Mouse (Mus musculus): ENCODE measurements around the gene Gm37240. TPM values are rescaled to one million over a fixed set of nuclear protein-coding genes. Genes with fewer than 3 reads are reported as not detected.

Gene Gm37240
- polyA plus RNA-seq, 1 experiment, result 0.91 TPM

GRCm38 (mm10) chr3:85318256-85318655 is 569.1 kb downstream of the Gm37240 start:
- Histone ChIP-seq H3K9ac (ENCODE audit: low read depth, poor library complexity, severe bottlenecking) (no peak overlapping the region), H3K27ac (ENCODE audit: insufficient read depth, low read length) (no peak overlapping the region), H3K4me1 (ENCODE audit: control insufficient read depth, insufficient read depth, low read length) (no peaks in the 10 kb centered on the region), H3K4me3 (ENCODE audit: low read depth, low read length) (no peak overlapping the region), H3K27me3 (ENCODE audit: control insufficient read depth, insufficient read depth, low read length, poor library complexity, severe bottlenecking) (0 out of 2 replicates have a peak, but pooled peaks cover 1% of the 10 kb centered on the region), H3K36me3 (ENCODE audit: control insufficient read depth, insufficient read depth, low read length, poor library complexity, severe bottlenecking) (no peaks in the 10 kb centered on the region), H3K9me3 (replicated peaks; ENCODE audit: control insufficient read depth, insufficient read depth, low read length, poor library complexity, severe bottlenecking) (no peaks in the 10 kb centered on the region)
- TF ChIP-seq EP300 (IDR thresholded peaks at IDR 0.05; ENCODE audit: insufficient read depth, low read depth, low read length) (no peak), CTCF (IDR thresholded peaks at IDR 0.05; ENCODE audit: low read depth, low read length) (no peak), POLR2A (IDR thresholded peaks at IDR 0.05; ENCODE audit: insufficient read depth, low read length) (no peak)

DNA sequence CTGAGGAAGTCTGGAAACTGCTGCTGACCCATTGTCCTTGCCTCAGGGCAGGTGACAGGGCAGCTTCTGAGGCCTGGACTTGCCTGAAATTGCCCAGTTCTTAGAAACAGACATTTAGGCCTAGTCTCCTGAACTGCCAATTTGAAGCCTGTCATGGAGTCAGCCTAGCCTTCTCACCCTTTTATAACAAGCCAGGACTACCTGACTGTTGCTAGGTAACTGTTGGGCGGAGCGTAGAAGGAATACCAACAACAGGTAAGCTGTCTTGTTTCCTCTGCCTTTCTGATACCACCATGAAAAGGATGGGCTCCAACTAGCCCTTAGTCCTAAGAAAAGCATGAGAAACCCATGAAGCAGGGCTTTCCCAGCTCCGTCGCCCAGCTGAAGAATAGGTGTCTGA is 570.0 kb downstream of the Gm37240 start:
- no peak overlapping the region for H3K27ac ChIP-seq (ENCODE audit: insufficient read depth, low read length)
- H3K27me3 ChIP-seq (ENCODE audit: control insufficient read depth, insufficient read depth, low read length, poor library complexity, severe bottlenecking), result 0 out of 2 replicates have a peak, but pooled peaks cover 1% of the 10 kb centered on the region
- no peaks in the 10 kb centered on the region for H3K4me1 ChIP-seq (ENCODE audit: control insufficient read depth, insufficient read depth, low read length)
- no peak overlapping the region for H3K4me3 ChIP-seq (ENCODE audit: low read depth, low read length)
- TF ChIP-seq EP300 (IDR thresholded peaks at IDR 0.05; ENCODE audit: insufficient read depth, low read depth, low read length), result no peak
- no peak for TF ChIP-seq CTCF (IDR thresholded peaks at IDR 0.05; ENCODE audit: low read depth, low read length)
- no peak for TF ChIP-seq POLR2A (IDR thresholded peaks at IDR 0.05; ENCODE audit: insufficient read depth, low read length)
- H3K9ac ChIP-seq (ENCODE audit: low read depth, poor library complexity, severe bottlenecking), result no peak overlapping the region
- H3K9me3 ChIP-seq (replicated peaks; ENCODE audit: control insufficient read depth, insufficient read depth, low read length, poor library complexity, severe bottlenecking), result no peaks in the 10 kb centered on the region
- no peaks in the 10 kb centered on the region for H3K36me3 ChIP-seq (ENCODE audit: control insufficient read depth, insufficient read depth, low read length, poor library complexity, severe bottlenecking)

GRCm38 (mm10) chr3:85314961-85315360 is 572.4 kb downstream of the Gm37240 start:
- H3K4me3 ChIP-seq (ENCODE audit: low read depth, low read length), result no peak overlapping the region

GRCm38 (mm10) chr3:85313646-85314255 is 573.6 kb downstream of the Gm37240 start:
- Histone ChIP-seq H3K36me3 (ENCODE audit: control insufficient read depth, insufficient read depth, low read length, poor library complexity, severe bottlenecking) (no peaks in the 10 kb centered on the region), H3K9me3 (replicated peaks; ENCODE audit: control insufficient read depth, insufficient read depth, low read length, poor library complexity, severe bottlenecking) (no peaks in the 10 kb centered on the region), H3K27me3 (ENCODE audit: control insufficient read depth, insufficient read depth, low read length, poor library complexity, severe bottlenecking) (no peaks in the 10 kb centered on the region), H3K9ac (ENCODE audit: low read depth, poor library complexity, severe bottlenecking) (no peak overlapping the region), H3K4me1 (ENCODE audit: control insufficient read depth, insufficient read depth, low read length) (no peaks in the 10 kb centered on the region), H3K27ac (ENCODE audit: insufficient read depth, low read length) (no peak overlapping the region), H3K4me3 (ENCODE audit: low read depth, low read length) (no peak overlapping the region)
- no peak for TF ChIP-seq EP300 (IDR thresholded peaks at IDR 0.05; ENCODE audit: insufficient read depth, low read depth, low read length)
- no peak for TF ChIP-seq POLR2A (IDR thresholded peaks at IDR 0.05; ENCODE audit: insufficient read depth, low read length)
- no peak for TF ChIP-seq CTCF (IDR thresholded peaks at IDR 0.05; ENCODE audit: low read depth, low read length)

More at GRCm38 (mm10) chr3:85314961-85315360, 572.4 kb downstream of the Gm37240 start:
- no peak overlapping the region for H3K27ac ChIP-seq (ENCODE audit: insufficient read depth, low read length)
- H3K36me3 ChIP-seq (ENCODE audit: control insufficient read depth, insufficient read depth, low read length, poor library complexity, severe bottlenecking), result no peaks in the 10 kb centered on the region
- no peak overlapping the region for H3K9ac ChIP-seq (ENCODE audit: low read depth, poor library complexity, severe bottlenecking)
- TF ChIP-seq CTCF (IDR thresholded peaks at IDR 0.05; ENCODE audit: low read depth, low read length) (no peak), POLR2A (IDR thresholded peaks at IDR 0.05; ENCODE audit: insufficient read depth, low read length) (no peak)
- no peaks in the 10 kb centered on the region for H3K27me3 ChIP-seq (ENCODE audit: control insufficient read depth, insufficient read depth, low read length, poor library complexity, severe bottlenecking)
- no peaks in the 10 kb centered on the region for H3K4me1 ChIP-seq (ENCODE audit: control insufficient read depth, insufficient read depth, low read length)
- no peaks in the 10 kb centered on the region for H3K9me3 ChIP-seq (replicated peaks; ENCODE audit: control insufficient read depth, insufficient read depth, low read length, poor library complexity, severe bottlenecking)

GRCm38 (mm10) chr3:85311176-85311575 is 576.1 kb downstream of the Gm37240 start:
- no peaks in the 10 kb centered on the region for H3K27me3 ChIP-seq (ENCODE audit: control insufficient read depth, insufficient read depth, low read length, poor library complexity, severe bottlenecking)
- H3K27ac ChIP-seq (ENCODE audit: insufficient read depth, low read length), result no peak overlapping the region
- no peak overlapping the region for H3K4me3 ChIP-seq (ENCODE audit: low read depth, low read length)
- H3K9ac ChIP-seq (ENCODE audit: low read depth, poor library complexity, severe bottlenecking), result no peak overlapping the region
- H3K4me1 ChIP-seq (ENCODE audit: control insufficient read depth, insufficient read depth, low read length), result no peaks in the 10 kb centered on the region
- TF ChIP-seq CTCF (IDR thresholded peaks at IDR 0.05; ENCODE audit: low read depth, low read length) (no peak), EP300 (IDR thresholded peaks at IDR 0.05; ENCODE audit: insufficient read depth, low read depth, low read length) (no peak), POLR2A (IDR thresholded peaks at IDR 0.05; ENCODE audit: insufficient read depth, low read length) (no peak)
- H3K9me3 ChIP-seq (replicated peaks; ENCODE audit: control insufficient read depth, insufficient read depth, low read length, poor library complexity, severe bottlenecking), result peaks cover 3% of the 10 kb centered on the region; the same call in 1 of the 2 replicates
- H3K36me3 ChIP-seq (ENCODE audit: control insufficient read depth, insufficient read depth, low read length, poor library complexity, severe bottlenecking), result no peaks in the 10 kb centered on the region

GRCm38 (mm10) chr3:85310401-85310989 is 576.8 kb downstream of the Gm37240 start:
- no peaks in the 10 kb centered on the region for H3K27me3 ChIP-seq (ENCODE audit: control insufficient read depth, insufficient read depth, low read length, poor library complexity, severe bottlenecking)
- no peaks in the 10 kb centered on the region for H3K36me3 ChIP-seq (ENCODE audit: control insufficient read depth, insufficient read depth, low read length, poor library complexity, severe bottlenecking)
- no peaks in the 10 kb centered on the region for H3K4me1 ChIP-seq (ENCODE audit: control insufficient read depth, insufficient read depth, low read length)
- H3K9ac ChIP-seq (ENCODE audit: low read depth, poor library complexity, severe bottlenecking), result no peak overlapping the region
- TF ChIP-seq EP300 (IDR thresholded peaks at IDR 0.05; ENCODE audit: insufficient read depth, low read depth, low read length) (no peak), CTCF (IDR thresholded peaks at IDR 0.05; ENCODE audit: low read depth, low read length) (no peak), POLR2A (IDR thresholded peaks at IDR 0.05; ENCODE audit: insufficient read depth, low read length) (no peak)
- peaks cover 3% of the 10 kb centered on the region; the same call in 1 of the 2 replicates for H3K9me3 ChIP-seq (replicated peaks; ENCODE audit: control insufficient read depth, insufficient read depth, low read length, poor library complexity, severe bottlenecking)
- no peak overlapping the region for H3K27ac ChIP-seq (ENCODE audit: insufficient read depth, low read length)
- no peak overlapping the region for H3K4me3 ChIP-seq (ENCODE audit: low read depth, low read length)

All from ES-Bruce4 (cell line).